Mouse (Mus musculus) MEL (cell line): ENCODE data around the gene Celsr2. TPM values are rescaled to one million over a fixed set of nuclear protein-coding genes. Genes with fewer than 3 reads are reported as not detected.

Experiments used
- DNase-seq: peaks from one replicate; pipeline ENCODE4 v3.0.0; 2011; ENCODE audit warnings: low read depth, low spot score
- H3K27ac ChIP-seq: 2 replicates; pipeline ENCODE4 v1.5.1; 2012; ENCODE audit warnings: low read depth, mild to moderate bottlenecking, control low read depth, low read length, moderate library complexity; ENCODE audit not compliant: control insufficient read depth
- H3K27me3 ChIP-seq, 2 experiments: fragments of 150-350 bp in 1 of 2; sonication (generic) in 1 of 2; 2 replicates each; pipeline ENCODE4 v1.6.1; 2012; ENCODE audit warnings: low read length in 2 of 2, mild to moderate bottlenecking in 2 of 2, improper control_type of control experiment in 1 of 2, moderate library complexity in 1 of 2; ENCODE audit not compliant: insufficient read depth in 2 of 2, control insufficient read depth in 1 of 2
- H3K36me3 ChIP-seq, 2 experiments: 2 replicates each; pipeline ENCODE4 v1.6.1; 2012 to 2014; ENCODE audit warnings: low read length in 2 of 2, improper control_type of control experiment in 1 of 2, inconsistent platforms in 1 of 2, mild to moderate bottlenecking in 1 of 2; ENCODE audit not compliant: insufficient read depth in 2 of 2, control insufficient read depth in 1 of 2
- H3K4me1 ChIP-seq, 2 experiments: fragments of 150-350 bp in 1 of 2; sonication (generic) in 1 of 2; 2 replicates each; pipeline ENCODE4 v1.6.1; 2012; ENCODE audit warnings: low read length in 2 of 2, improper control_type of control experiment in 1 of 2, mild to moderate bottlenecking in 1 of 2; ENCODE audit not compliant: insufficient read depth in 2 of 2, control insufficient read depth in 1 of 2
- H3K4me3 ChIP-seq, 2 experiments: fragments of 150-350 bp in 1 of 2; sonication (generic) in 1 of 2; 2 replicates each; pipeline ENCODE4 v1.5.1; 2012; ENCODE audit warnings: low read depth in 2 of 2, low read length in 2 of 2, mild to moderate bottlenecking in 2 of 2, moderate library complexity in 2 of 2, control low read depth in 1 of 2, improper control_type of control experiment in 1 of 2; ENCODE audit not compliant: control insufficient read depth in 1 of 2, insufficient read depth in 1 of 2
- H3K79me2 ChIP-seq: 2 replicates; pipeline ENCODE4 v1.6.1; 2012; ENCODE audit warnings: mild to moderate bottlenecking, low read length, moderate library complexity; ENCODE audit not compliant: control insufficient read depth, poor library complexity, insufficient read depth
- H3K9ac ChIP-seq: 2 replicates; pipeline ENCODE4 v1.6.1; 2012; ENCODE audit warnings: low read depth, mild to moderate bottlenecking, control low read depth, low read length, moderate library complexity; ENCODE audit not compliant: control insufficient read depth, poor library complexity, severe bottlenecking
- H3K9me3 ChIP-seq: fragments of 150-350 bp; sonication (generic); replicated peaks from 2 replicates; pipeline ENCODE4 v1.6.1; 2012; ENCODE audit warnings: mild to moderate bottlenecking, low read length, improper control_type of control experiment, moderate library complexity; ENCODE audit not compliant: insufficient read depth
- CHD2 ChIP-seq: IDR thresholded peaks from 2 replicates; pipeline ENCODE4 v1.6.1; 2011; ENCODE audit warnings: low read length, improper control_type of control experiment
- E2F4 ChIP-seq: IDR thresholded peaks from 2 replicates; pipeline ENCODE4 v1.6.1; 2011; ENCODE audit warnings: low read depth, low read length, improper control_type of control experiment, borderline replicate concordance
- ELF1 ChIP-seq: IDR thresholded peaks from 2 replicates; pipeline ENCODE4 v1.6.1; 2014; ENCODE audit warnings: low read depth, mild to moderate bottlenecking, inconsistent platforms, low read length, improper control_type of control experiment, moderate library complexity
- HCFC1 ChIP-seq: IDR thresholded peaks from 2 replicates; pipeline ENCODE4 v1.6.1; 2012; ENCODE audit warnings: low read depth, mild to moderate bottlenecking, inconsistent platforms, low read length, improper control_type of control experiment, moderate library complexity
- JUND ChIP-seq: IDR thresholded peaks from 2 replicates; pipeline ENCODE4 v1.6.1; 2011; ENCODE audit warnings: low read depth, mild to moderate bottlenecking, improper control_type of control experiment, low read length
- KAT2A ChIP-seq: conservative IDR thresholded peaks from 2 replicates; pipeline ENCODE4 v1.6.1; 2012; ENCODE audit warnings: low read depth, low read length, improper control_type of control experiment, inconsistent platforms
- MAFK ChIP-seq: IDR thresholded peaks from 2 replicates; pipeline ENCODE4 v1.6.1; 2011; ENCODE audit warnings: low read depth, mild to moderate bottlenecking, low read length, improper control_type of control experiment, borderline replicate concordance
- MYB ChIP-seq: IDR thresholded peaks from 2 replicates; pipeline ENCODE4 v1.6.1; 2011; ENCODE audit warnings: mild to moderate bottlenecking, low read depth, low read length, improper control_type of control experiment
- MYC ChIP-seq: IDR thresholded peaks from 2 replicates; pipeline ENCODE4 v1.6.1; 2011; ENCODE audit warnings: low read depth, mild to moderate bottlenecking, low read length, improper control_type of control experiment, moderate library complexity
- NELFE ChIP-seq: IDR thresholded peaks from 2 replicates; pipeline ENCODE4 v1.6.1; 2011; ENCODE audit warnings: low read depth, low read length, improper control_type of control experiment
- POLR2AphosphoS2 ChIP-seq: IDR thresholded peaks from 2 replicates; pipeline ENCODE4 v1.6.1; 2011; ENCODE audit warnings: low read length, improper control_type of control experiment
- SIN3A ChIP-seq: IDR thresholded peaks from 2 replicates; pipeline ENCODE4 v1.6.1; 2012; ENCODE audit warnings: low read length, improper control_type of control experiment, inconsistent platforms
- SMC3 ChIP-seq: IDR thresholded peaks from 2 replicates; pipeline ENCODE4 v1.6.1; 2011; ENCODE audit warnings: low read depth, low read length, improper control_type of control experiment
- UBTF ChIP-seq: IDR thresholded peaks from 2 replicates; pipeline ENCODE4 v1.6.1; 2012; ENCODE audit warnings: low read depth, mild to moderate bottlenecking, inconsistent platforms, low read length, improper control_type of control experiment, moderate library complexity, borderline replicate concordance; ENCODE audit not compliant: insufficient read depth
- ZMIZ1 ChIP-seq: IDR thresholded peaks from 2 replicates; pipeline ENCODE4 v1.6.1; 2012; ENCODE audit warnings: low read depth, mild to moderate bottlenecking, inconsistent platforms, low read length, improper control_type of control experiment, moderate library complexity
- polyA plus RNA-seq, 2 experiments: library from polyadenylated mRNA; stranded (reverse) in 1 of 2; unstranded in 1 of 2; fragments of >175 nt in 1 of 2; fragments of >200 nt in 1 of 2; gene quantifications; 2 replicates each; pipeline versions ENCODE4 v1.2.1 to v1.2.4; 2012; ENCODE audit warnings: low replicate concordance in 2 of 2, low read depth in 1 of 2; ENCODE audit not compliant: insufficient read length in 2 of 2, insufficient read depth in 1 of 2, missing spikeins in 1 of 2
- total RNA-seq: library from RNA; depleted of rRNA; stranded (reverse); fragments of 300-350 nt; gene quantifications from 2 replicates; pipeline ENCODE4 v1.2.3, GENCODE M21; 2012

Gene Celsr2
- total and polyA plus RNA-seq, 3 experiments, result 0.04 TPM; not detected in 2

- no peak for TF ChIP-seq E2F4
- no peak for TF ChIP-seq ZMIZ1
- no peak for TF ChIP-seq UBTF
- TF ChIP-seq CHD2, result no peak
- peak; percentile 87 for TF ChIP-seq SMC3
- no peak for TF ChIP-seq JUND
- peak; percentile 92 for TF ChIP-seq SIN3A
- TF ChIP-seq, all 39 proteins: peak for 13
These were observed 13.4 kb downstream of the Celsr2 start (continued) for GRCm38 (mm10) chr3:108401692-108402527.

GRCm38 (mm10) chr3:108400442-108400841 lies 14.9 kb downstream of the Celsr2 start:
- Histone ChIP-seq H3K27me3 (no peaks in the 10 kb centered on the region), H3K4me3 (no peak overlapping the region), H3K4me1 (no peaks in the 10 kb centered on the region), H3K79me2 (no peaks in the 10 kb centered on the region), H3K9me3 (no peaks in the 10 kb centered on the region), H3K9ac (no peak overlapping the region), H3K36me3 (no peaks in the 10 kb centered on the region), H3K27ac (no peak overlapping the region)
- TF ChIP-seq UBTF (no peak), ZMIZ1 (no peak), MAFK (no peak), HCFC1 (no peak), ELF1 (no peak), E2F4 (no peak), NELFE (no peak), POLR2AphosphoS2 (no peak), MYC (no peak), MYB (no peak)
- no peak for DNase-seq

- no peak overlapping the region for H3K27ac ChIP-seq
- 0 out of 4 replicates have a peak, but pooled peaks cover 0 to 2% of the 10 kb centered on the region in 2 experiments for H3K27me3 ChIP-seq
- no peaks in the 10 kb centered on the region for H3K36me3 ChIP-seq
- H3K9ac ChIP-seq, result no peak overlapping the region
- H3K79me2 ChIP-seq, result no peaks in the 10 kb centered on the region
- no peaks in the 10 kb centered on the region for H3K9me3 ChIP-seq
- TF ChIP-seq KAT2A, result no peak
- no peaks in the 10 kb centered on the region for H3K4me1 ChIP-seq
- DNase-seq, result no peak
- no peak overlapping the region for H3K4me3 ChIP-seq
These were observed 17.1 kb downstream of the Celsr2 start for GRCm38 (mm10) chr3:108398281-108398680.
